Mouse (Mus musculus): ENCODE results near the gene Snap25. TPM values are rescaled to one million over a fixed set of nuclear protein-coding genes. Genes with fewer than 3 reads are reported as not detected.

The Snap25 gene
- total RNA-seq (2023), result not detected

GRCm38 (mm10) chr2:136713299-136713758 is at the start of gene Snap25:
Gene Snap25 (plus strand): TSS chr2:136713453.

Other genes with a start within 250 kb of the Snap25 start
- not detected for gene Ankef1, start 211.5 kb upstream of the Snap25 start, total RNA-seq (2023)
- 10 to 100 TPM; 11.0 to 20.4 TPM for gene AL731706.2, start 172.2 kb downstream of the Snap25 start, total RNA-seq (2023)
- gene Slx4ip, start 177.8 kb downstream of the Snap25 start, total RNA-seq (2023), result 10 to 100 TPM; 10.7 to 14.3 TPM
- 1 to 10 TPM; 4.3 to 5.8 TPM for gene AL731706.1, start 177.9 kb downstream of the Snap25 start, total RNA-seq (2023)
- 10 to 100 TPM; 10.2 to 10.4 TPM for gene Mkks, start 177.9 kb downstream of the Snap25 start, total RNA-seq (2023)

Measured in B cell, adult 67 days (primary cell).